Mouse (Mus musculus) lung, embryonic 16.5 days (tissue): ENCODE data around the gene Cntnap5a. TPM values are rescaled to one million over a fixed set of nuclear protein-coding genes. Genes with fewer than 3 reads are reported as not detected.

Source experiments
- ATAC-seq: fragments of 200-750 bp; cut with Nextera tagmentation; 2 replicates; pipeline ENCODE4 v1.8.0; 2017; ENCODE audit warnings: low read depth, mild to moderate bottlenecking, moderate library complexity
- H3K27ac ChIP-seq: fragments of 300-500 bp; sonication (generic); 2 replicates; pipeline ENCODE4 v1.5.1; 2014; ENCODE audit warnings: mild to moderate bottlenecking, control low read depth, low read length
- H3K27me3 ChIP-seq: fragments of 300-500 bp; sonication (generic); 2 replicates; pipeline ENCODE4 v1.6.1; 2014; ENCODE audit warnings: low read depth, low read length, mixed read lengths; ENCODE audit not compliant: control insufficient read depth, insufficient read depth
- H3K36me3 ChIP-seq: fragments of 300-500 bp; sonication (generic); 2 replicates; pipeline ENCODE4 v1.6.1; 2014; ENCODE audit warnings: low read length; ENCODE audit not compliant: control insufficient read depth, insufficient read depth
- H3K4me1 ChIP-seq: fragments of 300-500 bp; sonication (generic); replicated peaks from 2 replicates; pipeline ENCODE4 v1.6.1; 2014; ENCODE audit warnings: low read length, mixed read lengths; ENCODE audit not compliant: control insufficient read depth, insufficient read depth
- H3K4me2 ChIP-seq: fragments of 300-500 bp; sonication (generic); 2 replicates; pipeline ENCODE4 v1.6.1; 2014; ENCODE audit warnings: low read depth, low read length, control low read depth
- H3K4me3 ChIP-seq: fragments of 300-500 bp; sonication (generic); 2 replicates; pipeline ENCODE4 v1.5.1; 2014; ENCODE audit warnings: mild to moderate bottlenecking, low read length, control low read depth
- H3K9ac ChIP-seq: fragments of 300-500 bp; sonication (generic); 2 replicates; pipeline ENCODE4 v1.6.1; 2014; ENCODE audit warnings: low read length, control low read depth
- H3K9me3 ChIP-seq: fragments of 300-500 bp; sonication (generic); 2 replicates; pipeline ENCODE4 v1.6.1; 2016; ENCODE audit warnings: low read length; ENCODE audit not compliant: control insufficient read depth
- WGBS: fragments of 180-500 bp; shearing (Covaris S2); extraction: QIAGEN DNeasy Blood & Tissue Kit; methylation state at CpG from one replicate; pipeline ENCODE4 v1.1.7; 2014; 5-methylcytosine and 5-hydroxymethylcytosine counted together
- polyA plus RNA-seq: library from polyadenylated mRNA; unstranded; fragments of >200 nt; fragmentation: Nextera tagmentation; extraction: Ambion mirVana; gene quantifications from 2 replicates; pipeline ENCODE4 v1.2.1, GENCODE M21; 2015

Cntnap5a gene
- polyA plus RNA-seq, 1 experiment from 2014 or later, result not detected

DNA sequence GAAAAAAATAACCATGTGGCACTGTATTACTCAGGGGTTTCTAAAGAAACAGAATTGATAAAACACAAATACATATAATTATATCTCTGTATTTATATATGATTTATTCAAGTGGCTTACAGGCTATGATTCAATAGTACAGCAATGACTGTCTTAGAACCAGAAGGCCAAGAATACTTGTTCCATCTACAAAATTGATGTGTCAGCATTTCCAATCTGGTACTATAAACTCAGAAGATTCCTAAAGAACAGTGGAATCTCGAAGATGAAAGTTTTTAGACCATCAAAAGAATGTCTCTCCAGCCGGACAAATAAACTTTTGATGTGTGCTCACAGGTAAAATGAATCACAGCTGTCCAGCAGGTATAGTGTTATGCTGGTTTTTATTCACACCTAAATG lies 331.2 kb downstream of the Cntnap5a start:
- no peak for ATAC-seq
- no peak overlapping the region for H3K27ac ChIP-seq
- no peaks in the 10 kb centered on the region for H3K4me1 ChIP-seq
- WGBS, result 62% methylated on average over 2 of the region's 2 CpGs
- H3K4me3 ChIP-seq, result no peak overlapping the region
- H3K36me3 ChIP-seq, result no peaks in the 10 kb centered on the region
- H3K4me2 ChIP-seq, result no peak overlapping the region
- no peaks in the 10 kb centered on the region for H3K27me3 ChIP-seq
- H3K9me3 ChIP-seq, result no peaks in the 10 kb centered on the region
- no peak overlapping the region for H3K9ac ChIP-seq

DNA sequence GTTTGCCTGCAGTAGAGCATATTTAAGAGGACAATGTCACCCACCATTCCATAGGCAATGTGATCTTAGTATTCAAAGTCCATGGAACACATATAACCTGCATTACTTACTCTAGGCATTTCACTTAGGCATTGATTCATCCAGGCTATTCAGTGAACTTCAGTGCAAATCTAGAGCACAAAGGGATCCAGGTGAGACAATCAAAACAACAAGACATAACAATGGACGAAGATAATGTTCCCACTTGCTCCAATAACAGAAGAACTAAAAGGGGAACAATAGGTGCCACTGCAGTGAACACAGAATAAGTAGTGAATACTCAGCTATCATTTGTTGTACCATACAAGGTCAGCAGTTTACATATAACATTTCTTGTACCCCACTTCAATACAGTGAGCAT lies 345.1 kb downstream of the Cntnap5a start:
- H3K9me3 ChIP-seq, result no peaks in the 10 kb centered on the region
- H3K27ac ChIP-seq, result no peak overlapping the region
- ATAC-seq, result no peak
- H3K36me3 ChIP-seq, result no peaks in the 10 kb centered on the region
- no peak overlapping the region for H3K4me3 ChIP-seq
- H3K4me2 ChIP-seq, result no peak overlapping the region
- H3K27me3 ChIP-seq, result no peaks in the 10 kb centered on the region
- no peak overlapping the region for H3K9ac ChIP-seq
- no peaks in the 10 kb centered on the region for H3K4me1 ChIP-seq
- WGBS, result 64% methylated on average over 1 of the region's 1 CpGs

- ATAC-seq, result no peak
- no peaks in the 10 kb centered on the region for H3K36me3 ChIP-seq
- H3K9ac ChIP-seq, result no peak overlapping the region
- no peaks in the 10 kb centered on the region for H3K4me1 ChIP-seq
- no peaks in the 10 kb centered on the region for H3K9me3 ChIP-seq
- H3K27ac ChIP-seq, result no peak overlapping the region
- no peaks in the 10 kb centered on the region for H3K27me3 ChIP-seq
- H3K4me2 ChIP-seq, result no peak overlapping the region
- H3K4me3 ChIP-seq, result no peak overlapping the region
- 50% methylated on average over 1 of the region's 1 CpGs for WGBS
These were observed 351.3 kb downstream of the Cntnap5a start for GRCm38 (mm10) chr1:116035897-116036296.

DNA sequence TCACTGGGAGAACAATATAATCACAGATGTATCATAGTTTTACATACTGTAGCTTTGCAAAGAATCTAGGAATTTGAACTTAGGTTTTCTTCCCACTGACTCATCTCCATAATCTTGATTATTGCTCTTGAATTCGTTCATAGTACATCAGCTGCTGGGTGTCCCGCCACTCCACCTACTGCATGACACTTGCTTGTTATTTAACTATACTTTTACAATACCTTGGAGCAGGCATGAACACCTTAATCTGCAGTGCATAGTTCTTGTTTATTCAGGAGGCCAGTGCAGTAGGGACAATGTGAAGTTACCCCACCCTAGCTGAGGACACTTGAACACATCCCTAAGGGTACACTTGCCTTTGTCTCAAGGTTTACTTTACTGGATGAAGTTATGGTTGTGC lies 352.3 kb downstream of the Cntnap5a start:
- no peaks in the 10 kb centered on the region for H3K27me3 ChIP-seq
- no peak for ATAC-seq
- 76% methylated on average over 2 of the region's 2 CpGs for WGBS

DNA sequence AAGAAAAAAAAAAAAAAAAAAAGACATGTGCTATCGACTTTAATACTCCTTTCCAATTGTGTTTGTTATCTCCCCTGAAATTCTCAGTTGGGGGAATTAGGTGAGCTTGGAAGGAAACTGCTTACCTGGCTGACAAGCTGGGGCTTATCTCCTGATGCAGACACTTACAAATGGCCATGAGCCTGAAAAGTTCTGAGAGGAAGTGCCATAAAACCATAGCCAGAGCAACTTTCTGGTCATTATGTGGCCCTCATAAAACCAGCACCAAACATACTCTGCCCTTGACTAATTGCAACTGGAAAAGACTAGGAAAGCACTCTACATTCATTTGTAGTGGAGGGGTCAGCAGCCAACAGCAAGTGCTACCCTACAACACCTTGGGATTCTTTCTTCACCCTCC lies 359.5 kb downstream of the Cntnap5a start:
- H3K36me3 ChIP-seq, result no peaks in the 10 kb centered on the region
- WGBS, result 50% methylated on average over 1 of the region's 1 CpGs
- no peak for ATAC-seq

More for the DNA sequence above, 352.3 kb downstream of the Cntnap5a start:
- Histone ChIP-seq H3K9me3 (no peaks in the 10 kb centered on the region), H3K4me2 (no peak overlapping the region), H3K36me3 (no peaks in the 10 kb centered on the region), H3K4me3 (no peak overlapping the region), H3K9ac (no peak overlapping the region), H3K27ac (no peak overlapping the region), H3K4me1 (no peaks in the 10 kb centered on the region)

DNA sequence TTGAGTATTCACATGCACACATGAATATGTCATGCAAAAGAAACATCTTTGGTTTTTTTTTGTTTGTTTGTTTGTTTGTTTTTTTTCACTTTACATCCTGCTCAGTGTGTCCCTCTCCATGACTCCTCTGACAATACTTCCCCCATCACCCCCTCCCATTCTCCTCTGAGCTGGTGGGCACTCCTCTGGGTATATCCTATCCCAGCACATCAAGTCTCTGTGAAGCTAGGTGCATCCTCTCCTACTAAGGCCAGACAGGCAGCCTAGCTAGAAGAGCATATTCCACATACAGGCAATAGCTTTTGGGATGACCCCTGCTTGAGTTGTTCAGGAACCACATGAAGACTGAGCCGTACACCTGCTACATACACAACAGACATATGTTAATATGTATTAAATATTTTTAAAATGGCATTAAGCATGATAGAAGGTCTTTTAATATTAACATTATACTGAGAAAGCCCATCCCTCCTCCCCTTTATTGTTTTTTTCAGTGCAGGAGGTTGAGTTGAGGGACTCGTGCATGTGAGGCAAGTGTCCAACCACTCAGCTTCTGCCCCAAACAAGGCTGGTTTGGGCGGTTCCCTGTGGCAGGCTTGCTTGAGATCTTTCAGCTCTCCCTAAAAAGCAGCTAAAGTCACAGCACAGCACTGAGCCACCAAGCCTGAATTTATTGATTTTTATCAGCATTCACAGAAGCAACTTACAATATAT lies 422.6 kb downstream of the Cntnap5a start:
- Histone ChIP-seq H3K27ac (no peak overlapping the region), H3K4me1 (no peaks in the 10 kb centered on the region), H3K4me2 (no peak overlapping the region), H3K9ac (no peak overlapping the region), H3K9me3 (no peaks in the 10 kb centered on the region), H3K4me3 (no peak overlapping the region), H3K27me3 (no peaks in the 10 kb centered on the region), H3K36me3 (no peaks in the 10 kb centered on the region)
- WGBS, result 77% methylated on average over 3 of the region's 3 CpGs
- ATAC-seq, result no peak

More for the DNA sequence above, 359.5 kb downstream of the Cntnap5a start:
- no peak overlapping the region for H3K4me3 ChIP-seq
- H3K27ac ChIP-seq, result no peak overlapping the region
- H3K4me1 ChIP-seq, result no peaks in the 10 kb centered on the region
- no peak overlapping the region for H3K4me2 ChIP-seq
- no peaks in the 10 kb centered on the region for H3K9me3 ChIP-seq
- H3K27me3 ChIP-seq, result no peaks in the 10 kb centered on the region
- no peak overlapping the region for H3K9ac ChIP-seq

- ATAC-seq, result no peak
- no peak overlapping the region for H3K27ac ChIP-seq
- H3K4me3 ChIP-seq, result no peak overlapping the region
These were observed 423.1 kb downstream of the Cntnap5a start for GRCm38 (mm10) chr1:116107724-116108058.

GRCm38 (mm10) chr1:116108381-116108780 lies 423.8 kb downstream of the Cntnap5a start:
- H3K36me3 ChIP-seq, result no peaks in the 10 kb centered on the region
- no peak overlapping the region for H3K9ac ChIP-seq
- no peaks in the 10 kb centered on the region for H3K9me3 ChIP-seq
- H3K4me3 ChIP-seq, result no peak overlapping the region
- no peaks in the 10 kb centered on the region for H3K27me3 ChIP-seq
- no peak for ATAC-seq
- no peak overlapping the region for H3K4me2 ChIP-seq
- H3K27ac ChIP-seq, result no peak overlapping the region
- H3K4me1 ChIP-seq, result no peaks in the 10 kb centered on the region

More at GRCm38 (mm10) chr1:116107724-116108058, 423.1 kb downstream of the Cntnap5a start:
- no peak overlapping the region for H3K9ac ChIP-seq
- no peaks in the 10 kb centered on the region for H3K4me1 ChIP-seq
- H3K4me2 ChIP-seq, result no peak overlapping the region
- H3K9me3 ChIP-seq, result no peaks in the 10 kb centered on the region
- no peaks in the 10 kb centered on the region for H3K36me3 ChIP-seq
- H3K27me3 ChIP-seq, result no peaks in the 10 kb centered on the region

DNA sequence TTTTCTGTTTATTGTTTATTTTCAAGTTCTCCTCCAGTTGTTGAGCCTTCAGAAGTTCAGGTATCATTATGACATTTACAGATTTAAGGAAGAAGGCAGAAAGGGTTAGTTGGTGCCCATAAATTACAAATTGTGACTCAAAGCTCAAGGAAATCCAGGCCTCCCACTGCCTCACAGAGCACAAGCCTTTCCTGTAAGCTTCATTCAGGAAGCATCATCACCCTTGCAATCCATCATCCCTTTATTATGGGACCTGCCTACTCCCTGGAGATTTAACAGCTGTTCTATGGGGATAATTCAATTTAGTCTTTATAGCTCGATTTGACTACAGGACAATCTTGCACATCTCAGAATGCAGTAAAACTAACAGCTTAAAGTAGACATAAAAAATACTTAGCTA lies 441.2 kb downstream of the Cntnap5a start:
- WGBS, result 35% methylated on average over 1 of the region's 1 CpGs
- H3K4me3 ChIP-seq, result no peak overlapping the region

DNA sequence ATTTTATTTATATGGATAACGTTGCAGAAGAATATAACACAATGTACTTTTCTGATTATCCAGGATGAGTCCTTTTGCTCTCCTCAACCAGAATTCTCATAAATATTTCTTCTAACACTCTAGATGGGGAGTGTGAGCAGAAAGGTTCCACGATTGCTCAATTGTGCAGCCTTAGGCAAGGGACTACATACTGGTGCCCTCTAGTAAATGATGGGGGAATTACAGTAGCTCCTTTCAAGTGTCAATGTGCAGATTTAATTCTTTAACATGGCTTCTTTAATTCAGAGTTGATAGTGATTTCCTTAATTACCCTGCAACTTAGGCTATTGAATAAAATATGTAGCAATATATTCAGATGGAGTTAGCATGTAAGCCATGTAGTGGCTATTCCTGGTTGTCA lies 442.5 kb downstream of the Cntnap5a start:
- Histone ChIP-seq H3K27me3 (no peaks in the 10 kb centered on the region), H3K9me3 (no peaks in the 10 kb centered on the region), H3K4me1 (no peaks in the 10 kb centered on the region), H3K36me3 (no peaks in the 10 kb centered on the region), H3K9ac (no peak overlapping the region), H3K4me3 (no peak overlapping the region), H3K27ac (no peak overlapping the region), H3K4me2 (no peak overlapping the region)
- WGBS, result 66% methylated on average over 2 of the region's 2 CpGs
- ATAC-seq, result no peak

More for the DNA sequence above, 441.2 kb downstream of the Cntnap5a start:
- H3K27me3 ChIP-seq, result no peaks in the 10 kb centered on the region
- H3K4me2 ChIP-seq, result no peak overlapping the region
- no peak for ATAC-seq
- H3K36me3 ChIP-seq, result no peaks in the 10 kb centered on the region
- no peaks in the 10 kb centered on the region for H3K4me1 ChIP-seq
- no peak overlapping the region for H3K27ac ChIP-seq
- no peak overlapping the region for H3K9ac ChIP-seq
- no peaks in the 10 kb centered on the region for H3K9me3 ChIP-seq
